Mouse (Mus musculus): ENCODE data around the gene Arrdc2. TPM values are rescaled to one million over a fixed set of nuclear protein-coding genes. Genes with fewer than 3 reads are reported as not detected.

Arrdc2 gene
- total and polyA plus RNA-seq, 2 experiments = 25.7 to 33.8 TPM

DNA sequence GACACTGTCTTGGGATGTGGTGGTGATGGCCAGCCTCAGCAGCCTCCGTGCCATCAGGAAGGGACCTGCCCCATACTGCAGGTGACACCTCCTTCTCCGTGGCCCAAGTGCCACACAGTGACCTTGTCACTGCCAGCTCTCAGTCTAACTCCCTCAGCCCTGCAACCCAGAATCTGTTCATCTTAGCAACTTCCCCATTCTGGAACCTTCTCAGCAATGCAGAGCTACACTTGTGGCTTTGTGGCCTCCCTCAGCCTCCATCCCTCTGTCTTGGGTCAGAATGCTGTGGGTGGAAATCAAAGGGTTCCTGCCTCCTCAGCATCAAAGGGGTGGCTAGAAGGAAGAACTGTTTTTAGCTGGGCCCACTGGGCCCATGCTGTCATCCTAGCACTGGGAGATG, 14.3 kb upstream of the Arrdc2 start:
- H3K9ac ChIP-seq (ENCODE audit: low read depth, low read length) = no peak overlapping the region
- H3K27ac ChIP-seq (replicated peaks; ENCODE audit: insufficient read depth, low read depth, low read length) = no peak overlapping the region
- TF ChIP-seq POLR2A (IDR thresholded peaks at IDR 0.05; ENCODE audit: extremely low read depth, insufficient read depth, low read length) (no peak), CTCF (IDR thresholded peaks at IDR 0.05; ENCODE audit: low read depth, low read length) (no peak)
- H3K79me2 ChIP-seq (ENCODE audit: control insufficient read depth, insufficient read depth, low read length) = no peaks in the 10 kb centered on the region
- no peak overlapping the region for H3K4me3 ChIP-seq (ENCODE audit: insufficient read depth, low read depth, low read length)
- H3K27me3 ChIP-seq (ENCODE audit: control insufficient read depth, insufficient read depth, low read length) = no peaks in the 10 kb centered on the region
- no peaks in the 10 kb centered on the region; the same call in 1 of the 2 replicates for H3K4me1 ChIP-seq (ENCODE audit: control insufficient read depth, insufficient read depth, low read length)
- no peak for DNase-seq (ENCODE audit: extremely low read depth, low read depth, low spot score)
- H3K36me3 ChIP-seq (ENCODE audit: control insufficient read depth, insufficient read depth, low read length) = no peaks in the 10 kb centered on the region
- 79% methylated on average over 2 of the region's 2 CpGs for WGBS

DNA sequence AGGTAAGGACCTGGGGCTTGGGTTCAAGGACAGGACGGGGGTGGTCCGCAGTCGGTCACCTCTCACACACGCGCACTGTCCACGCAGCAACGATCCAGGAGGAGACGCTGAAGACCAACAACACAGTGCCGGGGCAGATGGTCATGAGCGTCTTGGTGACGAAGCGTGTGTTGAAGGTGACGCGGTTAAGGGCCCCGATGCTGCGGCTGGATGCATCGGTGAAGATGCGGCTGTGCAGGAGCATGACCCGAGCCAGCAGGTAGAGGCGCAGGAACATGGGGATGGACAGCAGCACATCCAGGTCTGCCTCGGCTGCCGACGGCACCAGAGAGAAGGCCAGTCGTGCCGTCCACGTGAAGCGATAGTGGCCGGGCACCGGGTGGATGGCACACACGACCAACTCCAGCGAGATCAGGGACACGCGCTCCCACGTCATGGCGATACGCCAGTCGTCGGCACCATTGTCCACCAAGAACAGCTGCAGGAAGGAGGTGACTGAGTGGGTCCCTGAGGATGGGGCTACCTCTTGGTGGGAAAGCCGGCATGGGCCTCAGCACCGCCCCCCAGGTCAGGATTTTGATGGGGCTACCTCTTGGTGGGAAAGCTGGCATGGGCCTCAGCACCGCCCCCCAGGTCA, 13.2 kb upstream of the Arrdc2 start:
- Histone ChIP-seq H3K79me2 (ENCODE audit: control insufficient read depth, insufficient read depth, low read length) (no peaks in the 10 kb centered on the region), H3K4me3 (ENCODE audit: insufficient read depth, low read depth, low read length) (no peak overlapping the region), H3K27ac (replicated peaks; ENCODE audit: insufficient read depth, low read depth, low read length) (no peak overlapping the region), H3K9ac (ENCODE audit: low read depth, low read length) (no peak overlapping the region), H3K27me3 (ENCODE audit: control insufficient read depth, insufficient read depth, low read length) (no peaks in the 10 kb centered on the region), H3K36me3 (ENCODE audit: control insufficient read depth, insufficient read depth, low read length) (no peaks in the 10 kb centered on the region), H3K4me1 (ENCODE audit: control insufficient read depth, insufficient read depth, low read length) (no peaks in the 10 kb centered on the region; the same call in 1 of the 2 replicates)
- no peak for DNase-seq (ENCODE audit: extremely low read depth, low read depth, low spot score)
- TF ChIP-seq CTCF (IDR thresholded peaks at IDR 0.05; ENCODE audit: low read depth, low read length) (no peak), POLR2A (IDR thresholded peaks at IDR 0.05; ENCODE audit: extremely low read depth, insufficient read depth, low read length) (no peak)
- WGBS = 92% methylated on average over 41 of the region's 41 CpGs

DNA sequence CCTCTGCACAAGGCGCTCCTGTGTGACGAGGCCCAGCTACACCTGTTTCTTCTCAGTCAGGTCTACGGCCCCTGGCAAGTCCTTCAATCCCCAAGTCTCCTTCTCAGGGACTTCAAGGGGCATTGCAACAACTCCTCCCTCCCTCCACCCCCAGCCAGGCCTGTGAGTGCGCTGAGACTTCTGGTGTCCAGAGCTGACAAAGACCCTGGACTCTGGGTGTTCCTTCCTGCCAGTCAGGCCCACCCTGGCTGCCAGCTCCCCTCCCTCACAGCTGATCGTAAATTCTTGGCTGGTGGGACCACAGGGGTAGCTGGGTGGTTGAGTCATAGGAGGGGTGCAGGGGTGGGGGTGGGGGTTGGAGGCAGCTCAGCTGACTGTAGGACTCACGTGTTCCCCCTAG, 12.3 kb upstream of the Arrdc2 start:
- H3K79me2 ChIP-seq (ENCODE audit: control insufficient read depth, insufficient read depth, low read length) = no peaks in the 10 kb centered on the region
- 90% methylated on average over 6 of the region's 6 CpGs for WGBS
- H3K9ac ChIP-seq (ENCODE audit: low read depth, low read length) = no peak overlapping the region
- no peak for TF ChIP-seq POLR2A (IDR thresholded peaks at IDR 0.05; ENCODE audit: extremely low read depth, insufficient read depth, low read length)
- no peak for TF ChIP-seq CTCF (IDR thresholded peaks at IDR 0.05; ENCODE audit: low read depth, low read length)
- H3K27ac ChIP-seq (replicated peaks; ENCODE audit: insufficient read depth, low read depth, low read length) = no peak overlapping the region
- no peak overlapping the region for H3K4me3 ChIP-seq (ENCODE audit: insufficient read depth, low read depth, low read length)
- H3K27me3 ChIP-seq (ENCODE audit: control insufficient read depth, insufficient read depth, low read length) = no peaks in the 10 kb centered on the region
- H3K4me1 ChIP-seq (ENCODE audit: control insufficient read depth, insufficient read depth, low read length) = no peaks in the 10 kb centered on the region; the same call in 1 of the 2 replicates
- no peaks in the 10 kb centered on the region for H3K36me3 ChIP-seq (ENCODE audit: control insufficient read depth, insufficient read depth, low read length)
- no peak for DNase-seq (ENCODE audit: extremely low read depth, low read depth, low spot score)

DNA sequence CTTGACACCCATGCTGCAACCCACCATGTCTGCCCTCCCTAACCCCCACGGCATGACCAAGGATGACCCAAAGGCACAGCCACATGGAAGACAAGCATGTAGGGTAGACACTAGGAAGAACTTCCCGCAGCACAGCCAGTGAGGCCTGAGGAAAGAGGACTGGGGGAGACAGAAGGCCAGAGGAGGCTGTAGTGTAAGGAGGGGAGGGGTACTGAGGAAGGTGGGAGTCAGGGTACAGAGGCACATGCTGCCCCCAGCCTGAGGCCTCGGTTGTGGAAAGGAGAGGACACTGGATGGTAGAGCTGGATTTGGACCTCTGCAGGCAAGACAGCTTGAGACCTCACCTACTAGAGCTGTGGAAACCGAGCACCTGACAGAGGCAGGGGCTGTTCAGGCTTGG, 11.4 kb upstream of the Arrdc2 start:
- Histone ChIP-seq H3K36me3 (ENCODE audit: control insufficient read depth, insufficient read depth, low read length) (no peaks in the 10 kb centered on the region), H3K4me3 (ENCODE audit: insufficient read depth, low read depth, low read length) (no peak overlapping the region), H3K27ac (replicated peaks; ENCODE audit: insufficient read depth, low read depth, low read length) (no peak overlapping the region), H3K9ac (ENCODE audit: low read depth, low read length) (no peak overlapping the region), H3K79me2 (ENCODE audit: control insufficient read depth, insufficient read depth, low read length) (no peaks in the 10 kb centered on the region), H3K4me1 (ENCODE audit: control insufficient read depth, insufficient read depth, low read length) (no peaks in the 10 kb centered on the region), H3K27me3 (ENCODE audit: control insufficient read depth, insufficient read depth, low read length) (no peaks in the 10 kb centered on the region)
- TF ChIP-seq CTCF (IDR thresholded peaks at IDR 0.05; ENCODE audit: low read depth, low read length) = no peak
- no peak for TF ChIP-seq POLR2A (IDR thresholded peaks at IDR 0.05; ENCODE audit: extremely low read depth, insufficient read depth, low read length)
- WGBS = 87% methylated on average over 4 of the region's 4 CpGs
- DNase-seq (ENCODE audit: extremely low read depth, low read depth, low spot score) = no peak

DNA sequence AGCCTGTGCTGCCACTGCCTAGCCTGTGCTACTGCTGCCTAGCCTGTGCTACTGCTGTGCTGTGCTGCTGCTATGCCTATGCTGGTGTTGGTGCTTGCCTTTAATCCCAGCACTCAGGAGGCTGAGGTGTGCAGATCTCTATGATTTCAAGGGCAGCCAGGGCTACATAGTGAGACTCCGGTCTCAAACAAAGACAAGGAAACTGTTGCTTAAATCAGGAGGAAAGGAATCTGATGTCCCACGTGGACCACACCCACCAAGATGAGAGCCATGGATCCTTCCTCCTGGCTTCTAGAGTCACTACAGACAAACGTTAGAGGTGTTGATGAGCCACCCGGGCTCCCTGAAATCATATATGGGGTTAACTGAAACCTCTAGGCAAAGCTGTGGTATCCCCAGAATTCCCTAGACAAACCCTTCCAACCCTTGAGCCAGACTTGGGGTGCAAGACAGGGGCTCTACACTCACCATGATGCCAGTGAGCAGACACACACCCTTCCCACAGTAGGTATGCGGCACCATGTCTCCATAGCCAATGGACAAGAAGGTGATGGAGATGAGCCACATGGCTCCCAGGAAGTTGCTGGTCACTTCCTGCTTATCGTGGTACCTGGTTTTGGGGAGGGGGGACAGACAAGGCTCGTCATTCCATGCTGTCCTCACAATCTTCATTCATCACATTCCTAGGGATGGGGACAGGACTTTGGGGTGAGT, 10.8 kb upstream of the Arrdc2 start:
- Histone ChIP-seq H3K36me3 (ENCODE audit: control insufficient read depth, insufficient read depth, low read length) (no peaks in the 10 kb centered on the region), H3K27ac (replicated peaks; ENCODE audit: insufficient read depth, low read depth, low read length) (no peak overlapping the region), H3K79me2 (ENCODE audit: control insufficient read depth, insufficient read depth, low read length) (no peaks in the 10 kb centered on the region), H3K4me3 (ENCODE audit: insufficient read depth, low read depth, low read length) (no peak overlapping the region), H3K9ac (ENCODE audit: low read depth, low read length) (no peak overlapping the region), H3K4me1 (ENCODE audit: control insufficient read depth, insufficient read depth, low read length) (no peaks in the 10 kb centered on the region), H3K27me3 (ENCODE audit: control insufficient read depth, insufficient read depth, low read length) (no peaks in the 10 kb centered on the region)
- TF ChIP-seq POLR2A (IDR thresholded peaks at IDR 0.05; ENCODE audit: extremely low read depth, insufficient read depth, low read length) (no peak), CTCF (IDR thresholded peaks at IDR 0.05; ENCODE audit: low read depth, low read length) (no peak)
- no peak for DNase-seq (ENCODE audit: extremely low read depth, low read depth, low spot score)
- 78% methylated on average over 7 of the region's 7 CpGs for WGBS

Measured in liver, adult 2 months (tissue).